In the genomic region with DNA sequence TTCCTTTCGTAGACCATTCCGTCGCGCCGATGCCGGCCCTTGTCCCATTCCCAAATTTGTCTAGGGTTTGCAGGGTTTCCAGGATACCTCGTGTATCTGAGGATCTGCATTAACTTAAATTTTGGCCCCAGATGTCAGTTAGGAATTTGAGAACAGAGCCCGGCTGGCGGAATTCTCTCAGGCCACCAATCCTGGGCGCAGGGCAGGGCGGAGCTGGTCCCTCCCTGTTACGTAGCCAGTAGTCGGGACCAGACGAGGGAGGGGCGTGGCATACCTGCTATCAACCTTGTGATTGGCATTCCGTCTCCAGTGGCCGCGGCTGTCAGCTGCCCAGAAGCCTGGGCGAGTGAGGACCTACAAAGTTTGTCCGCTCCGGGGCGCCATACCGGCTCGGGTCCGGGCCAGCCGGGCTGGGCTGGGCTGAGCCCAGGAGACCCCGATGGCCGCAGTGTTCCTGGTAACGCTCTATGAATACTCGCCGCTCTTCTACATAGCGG, we compare ENCODE assay signal across 8 mouse cellular contexts. TPM values are rescaled to one million over a fixed set of nuclear protein-coding genes. Genes with fewer than 3 reads are reported as not detected.
DNase-seq lines count a peak whose midpoint lies in the region; ATAC-seq lines count a peak whose summit lies in the region.

A gene (plus strand): TSS at position 289 of the 497 bp plus-strand sequence.

- H3K36me3 ChIP-seq in heart, embryonic 10.5 days: no peaks in the 10 kb centered on the region
- no peaks in the 10 kb centered on the region for H3K36me3 ChIP-seq in kidney, embryonic 15.5 days

- peak within 1 kb of the TSS; percentile 77 for H3K4me2 ChIP-seq in kidney, embryonic 15.5 days

- peak within 1 kb of the TSS; percentile 97 for H3K4me3 ChIP-seq in heart, embryonic 10.5 days
- H3K4me3 ChIP-seq in kidney, embryonic 15.5 days (replicated peaks): peak within 1 kb of the TSS; percentile 81

- peaks cover 21% of the 10 kb centered on the region for H3K4me1 ChIP-seq in heart, embryonic 10.5 days
- peaks cover 6% of the 10 kb centered on the region for H3K4me1 ChIP-seq in kidney, embryonic 15.5 days

- DNase-seq in B cell, adult 2 months: peak; percentile 91 to 93
- peak; percentile 98 for DNase-seq in brain, adult 2 months (ENCODE audit: low read depth, low spot score)
- DNase-seq in heart, embryonic 10.5 days (ENCODE audit: low spot score): peak; percentile 99
- DNase-seq in liver: peak; percentile 98
- DNase-seq in spleen, postnatal 4 days (ENCODE audit: low spot score in 2 of 2): peak; percentile 97

- no peaks in the 10 kb centered on the region for H3K9me3 ChIP-seq in heart, embryonic 10.5 days
- H3K9me3 ChIP-seq in kidney, embryonic 15.5 days (replicated peaks): no peaks in the 10 kb centered on the region

- H3K27me3 ChIP-seq in heart, embryonic 10.5 days (ENCODE audit: insufficient read depth, poor library complexity, severe bottlenecking): no peaks in the 10 kb centered on the region
- no peaks in the 10 kb centered on the region for H3K27me3 ChIP-seq in kidney, embryonic 15.5 days

- under 1% methylated on average over 32 of the region's 32 CpGs for WGBS in heart, embryonic 10.5 days
- WGBS in kidney, embryonic 15.5 days: under 1% methylated on average over 32 of the region's 32 CpGs

- H3K27ac ChIP-seq in heart, embryonic 10.5 days: peak within 1 kb of the TSS; percentile 93
- H3K27ac ChIP-seq in kidney, embryonic 15.5 days: peak within 1 kb of the TSS; percentile 83

- H3K9ac ChIP-seq in kidney, embryonic 15.5 days: peak within 1 kb of the TSS; percentile 82

- peak; percentile 97 for ATAC-seq in erythroblast, adult 5-6 weeks (replicated peaks; ENCODE audit: low FRiP score, poor library complexity, severe bottlenecking)
- peak; percentile 100 for ATAC-seq in kidney, embryonic 15.5 days (replicated peaks; ENCODE audit: low FRiP score)
- peak; percentile 100 for ATAC-seq in monocyte, adult 5-6 weeks (replicated peaks; ENCODE audit: insufficient number of reproducible peaks, low FRiP score, low TSS enrichment, poor library complexity, severe bottlenecking)

RNA-seq across cellular contexts. Expression of the gene that starts here (rescaled TPM):
- 15.0 and 21.3 TPM in 2 replicates for total RNA-seq in erythroblast, adult 5-6 weeks (2015; ENCODE audit: low replicate concordance)
- 11.1 and 13.0 TPM in 2 replicates for total RNA-seq in erythroblast, adult 5-6 weeks (2017; ENCODE audit: low replicate concordance)
- 30.1 and 33.8 TPM in 2 replicates for polyA plus RNA-seq in heart, embryonic 10.5 days (2016; fragmentation: Nextera tagmentation; extraction: Ambion mirVana)
- 27.8 and 29.9 TPM in 2 replicates for polyA plus RNA-seq in kidney, embryonic 15.5 days (2015; fragmentation: Nextera tagmentation; extraction: Ambion mirVana)
- total RNA-seq in monocyte, adult 5-6 weeks (2017): 24.6 to 35.2 TPM (median 33.2 TPM) in 3 replicates

Comparison
In these comparisons a context has a peak if more than half of its experiments do, and no peak if none do; other contexts are left out.
1. Peak in every context shown above with its lines: DNase-seq, ATAC-seq, H3K4me3 ChIP-seq and H3K27ac ChIP-seq.